Mouse (Mus musculus): ENCODE results near the gene Cox11. TPM values are rescaled to one million over a fixed set of nuclear protein-coding genes. Genes with fewer than 3 reads are reported as not detected.

Gene Cox11
- total RNA-seq, 4 experiments from 2014 or later: 23.0 to 26.7 (median 26.1) TPM

Other genes starting within 250 kb of the Cox11 start
- gene Hlf, start 247.3 kb upstream of the Cox11 start, total RNA-seq (2022): 100 to 1,000 TPM; 132 to 146 (median 139) TPM
- gene Stxbp4, start 89 bp upstream of the Cox11 start, total RNA-seq (2022): 10 to 100 TPM in 3 of 4 experiments, 1 to 10 TPM in 1; 9.5 to 13.4 (median 11.2) TPM
- gene Tom1l1, start 50.2 kb downstream of the Cox11 start, total RNA-seq (2022): 10 to 100 TPM; 30.8 to 33.9 (median 31.5) TPM